Mouse (Mus musculus): ENCODE data around the gene Anxa4.
A peak's percentile ranks its signal among the peaks of the same experiment; 100 is the strongest.

Anxa4 gene

GRCm38 (mm10) chr6:86793021-86793815 lies at the start of gene Anxa4:
Gene Anxa4 (minus strand): TSS chr6:86793584.
- DNase-seq (ENCODE audit: low spot score) = peak; percentile 89

GRCm38 (mm10) chr6:86841949-86842348 lies 48.6 kb upstream of the Anxa4 start:
- no peak for DNase-seq (ENCODE audit: low spot score)

- no peak for DNase-seq (ENCODE audit: low spot score)
Observed at GRCm38 (mm10) chr6:86839089-86839488, 45.7 kb upstream of the Anxa4 start.

GRCm38 (mm10) chr6:86832802-86833502 lies 39.6 kb upstream of the Anxa4 start:
- DNase-seq (ENCODE audit: low spot score) = peak; percentile 60

- DNase-seq (ENCODE audit: low spot score) = peak; percentile 44
Observed at GRCm38 (mm10) chr6:86830738-86831500, 37.5 kb upstream of the Anxa4 start.

- no peak for DNase-seq (ENCODE audit: low spot score)
Observed at GRCm38 (mm10) chr6:86829768-86830167, 36.4 kb upstream of the Anxa4 start.

- no peak for DNase-seq (ENCODE audit: low spot score)
Observed at GRCm38 (mm10) chr6:86827432-86827831, 34.0 kb upstream of the Anxa4 start.

- DNase-seq (ENCODE audit: low spot score) = no peak
Observed at GRCm38 (mm10) chr6:86824401-86824800, 31.0 kb upstream of the Anxa4 start.

- no peak for DNase-seq (ENCODE audit: low spot score)
Observed at GRCm38 (mm10) chr6:86823824-86824223, 30.4 kb upstream of the Anxa4 start.

GRCm38 (mm10) chr6:86823051-86823431 lies 29.7 kb upstream of the Anxa4 start:
- no peak for DNase-seq (ENCODE audit: low spot score)

- peak; percentile 37 for DNase-seq (ENCODE audit: low spot score)
Observed at GRCm38 (mm10) chr6:86822285-86823050, 29.1 kb upstream of the Anxa4 start.

- no peak for DNase-seq (ENCODE audit: low spot score)
Observed at GRCm38 (mm10) chr6:86820690-86821089, 27.3 kb upstream of the Anxa4 start.

GRCm38 (mm10) chr6:86819926-86820325 lies 26.5 kb upstream of the Anxa4 start:
- no peak for DNase-seq (ENCODE audit: low spot score)

- DNase-seq (ENCODE audit: low spot score) = no peak
Observed at GRCm38 (mm10) chr6:86818914-86819313, 25.5 kb upstream of the Anxa4 start.

GRCm38 (mm10) chr6:86816586-86816985 lies 23.2 kb upstream of the Anxa4 start:
- no peak for DNase-seq (ENCODE audit: low spot score)

GRCm38 (mm10) chr6:86815436-86815835 lies 22.1 kb upstream of the Anxa4 start:
- no peak for DNase-seq (ENCODE audit: low spot score)

GRCm38 (mm10) chr6:86814926-86815325 lies 21.5 kb upstream of the Anxa4 start:
- no peak for DNase-seq (ENCODE audit: low spot score)

- DNase-seq (ENCODE audit: low spot score) = peak; percentile 67
Observed at GRCm38 (mm10) chr6:86813341-86813740, 20.0 kb upstream of the Anxa4 start.

- DNase-seq (ENCODE audit: low spot score) = no peak
Observed at GRCm38 (mm10) chr6:86812919-86813318, 19.5 kb upstream of the Anxa4 start.

- DNase-seq (ENCODE audit: low spot score) = peak; percentile 69
Observed at GRCm38 (mm10) chr6:86806455-86807086, 13.2 kb upstream of the Anxa4 start.

GRCm38 (mm10) chr6:86804646-86805045 lies 11.3 kb upstream of the Anxa4 start:
- peak; percentile 32 for DNase-seq (ENCODE audit: low spot score)
